Mouse (Mus musculus): ENCODE results near the gene Cpne4. TPM values are rescaled to one million over a fixed set of nuclear protein-coding genes. Genes with fewer than 3 reads are reported as not detected.

Cpne4 gene
- polyA plus RNA-seq, 1 experiment from 2014 or later: not detected

GRCm38 (mm10) chr9:104594979-104595378 is 47.9 kb downstream of the Cpne4 start:
- Histone ChIP-seq H3K36me3 (no peaks in the 10 kb centered on the region), H3K9me3 (replicated peaks) (0 out of 2 replicates have a peak, but pooled peaks cover 12% of the 10 kb centered on the region), H3K27me3 (replicated peaks) (no peaks in the 10 kb centered on the region), H3K4me2 (no peak overlapping the region), H3K27ac (no peak overlapping the region), H3K4me1 (no peaks in the 10 kb centered on the region), H3K4me3 (no peak overlapping the region), H3K9ac (no peak overlapping the region)
- 40% methylated on average over 2 of the region's 2 CpGs for WGBS (ENCODE audit: insufficient replicate concordance)
- ATAC-seq: no peak

- H3K9me3 ChIP-seq (replicated peaks): no peaks in the 10 kb centered on the region
- no peaks in the 10 kb centered on the region for H3K27me3 ChIP-seq (replicated peaks)
- H3K4me3 ChIP-seq: no peak overlapping the region
- H3K27ac ChIP-seq: no peak overlapping the region
- no peaks in the 10 kb centered on the region for H3K36me3 ChIP-seq
- no peak overlapping the region for H3K4me2 ChIP-seq
- no peaks in the 10 kb centered on the region for H3K4me1 ChIP-seq
- no peak for ATAC-seq
- H3K9ac ChIP-seq: no peak overlapping the region
- WGBS (ENCODE audit: insufficient replicate concordance): 60% methylated on average over 6 of the region's 6 CpGs
Observed at GRCm38 (mm10) chr9:104612523-104612922, 65.4 kb downstream of the Cpne4 start.

- WGBS (ENCODE audit: insufficient replicate concordance): 58% methylated on average over 6 of the region's 6 CpGs
- Histone ChIP-seq H3K9me3 (replicated peaks) (no peaks in the 10 kb centered on the region), H3K27ac (no peak overlapping the region)
Observed at GRCm38 (mm10) chr9:104616691-104617090, 69.6 kb downstream of the Cpne4 start.

GRCm38 (mm10) chr9:104623564-104623963 is 76.5 kb downstream of the Cpne4 start:
- Histone ChIP-seq H3K27me3 (replicated peaks) (no peaks in the 10 kb centered on the region), H3K4me1 (no peaks in the 10 kb centered on the region), H3K27ac (no peak overlapping the region), H3K9me3 (replicated peaks) (no peaks in the 10 kb centered on the region), H3K4me2 (no peak overlapping the region), H3K9ac (no peak overlapping the region), H3K4me3 (no peak overlapping the region), H3K36me3 (no peaks in the 10 kb centered on the region)
- no peak for ATAC-seq
- 59% methylated on average over 4 of the region's 4 CpGs for WGBS (ENCODE audit: insufficient replicate concordance)

More at GRCm38 (mm10) chr9:104616691-104617090, 69.6 kb downstream of the Cpne4 start:
- Histone ChIP-seq H3K4me2 (no peak overlapping the region), H3K27me3 (replicated peaks) (no peaks in the 10 kb centered on the region), H3K4me3 (no peak overlapping the region), H3K9ac (no peak overlapping the region), H3K36me3 (no peaks in the 10 kb centered on the region), H3K4me1 (no peaks in the 10 kb centered on the region)
- ATAC-seq: no peak

GRCm38 (mm10) chr9:104627816-104628215 is 80.7 kb downstream of the Cpne4 start:
- no peak for ATAC-seq
- Histone ChIP-seq H3K4me2 (no peak overlapping the region), H3K9ac (no peak overlapping the region), H3K4me3 (no peak overlapping the region), H3K4me1 (no peaks in the 10 kb centered on the region), H3K27me3 (replicated peaks) (no peaks in the 10 kb centered on the region), H3K27ac (no peak overlapping the region), H3K9me3 (replicated peaks) (no peaks in the 10 kb centered on the region), H3K36me3 (no peaks in the 10 kb centered on the region)
- 31% methylated on average over 7 of the region's 7 CpGs for WGBS (ENCODE audit: insufficient replicate concordance)

GRCm38 (mm10) chr9:104629282-104629681 is 82.2 kb downstream of the Cpne4 start:
- Histone ChIP-seq H3K9ac (no peak overlapping the region), H3K4me1 (no peaks in the 10 kb centered on the region), H3K9me3 (replicated peaks) (no peaks in the 10 kb centered on the region), H3K36me3 (no peaks in the 10 kb centered on the region), H3K27ac (no peak overlapping the region), H3K4me2 (no peak overlapping the region), H3K27me3 (replicated peaks) (no peaks in the 10 kb centered on the region), H3K4me3 (no peak overlapping the region)
- WGBS (ENCODE audit: insufficient replicate concordance): 39% methylated on average over 7 of the region's 7 CpGs
- ATAC-seq: no peak

- no peaks in the 10 kb centered on the region for H3K9me3 ChIP-seq (replicated peaks)
- H3K4me1 ChIP-seq: no peaks in the 10 kb centered on the region
- no peak overlapping the region for H3K4me2 ChIP-seq
- no peak overlapping the region for H3K9ac ChIP-seq
- no peaks in the 10 kb centered on the region for H3K36me3 ChIP-seq
- no peak overlapping the region for H3K4me3 ChIP-seq
- no peak overlapping the region for H3K27ac ChIP-seq
- 44% methylated on average over 5 of the region's 5 CpGs for WGBS (ENCODE audit: insufficient replicate concordance)
- no peak for ATAC-seq
- no peaks in the 10 kb centered on the region for H3K27me3 ChIP-seq (replicated peaks)
Observed at GRCm38 (mm10) chr9:104646348-104646994, 99.4 kb downstream of the Cpne4 start.

- H3K9ac ChIP-seq: no peak overlapping the region
- whole genome bisulfite sequencing (ENCODE audit: insufficient replicate concordance): 65% methylated on average over 9 of the region's 9 CpGs
- ATAC-seq: no peak
- no peaks in the 10 kb centered on the region for H3K36me3 ChIP-seq
- no peaks in the 10 kb centered on the region for H3K9me3 ChIP-seq (replicated peaks)
- H3K4me1 ChIP-seq: no peaks in the 10 kb centered on the region
- no peak overlapping the region for H3K4me3 ChIP-seq
- no peaks in the 10 kb centered on the region for H3K27me3 ChIP-seq (replicated peaks)
- no peak overlapping the region for H3K4me2 ChIP-seq
- H3K27ac ChIP-seq: no peak overlapping the region
Observed at GRCm38 (mm10) chr9:104652691-104653261, 105.7 kb downstream of the Cpne4 start.

- Histone ChIP-seq H3K27ac (no peak overlapping the region), H3K9me3 (replicated peaks) (no peaks in the 10 kb centered on the region), H3K27me3 (replicated peaks) (no peaks in the 10 kb centered on the region), H3K4me3 (no peak overlapping the region), H3K36me3 (no peaks in the 10 kb centered on the region), H3K4me2 (no peak overlapping the region), H3K4me1 (no peaks in the 10 kb centered on the region), H3K9ac (no peak overlapping the region)
- ATAC-seq: no peak
- WGBS (ENCODE audit: insufficient replicate concordance): 47% methylated on average over 4 of the region's 4 CpGs
Observed at GRCm38 (mm10) chr9:104659758-104660157, 112.7 kb downstream of the Cpne4 start.

- ATAC-seq: no peak
- WGBS (ENCODE audit: insufficient replicate concordance): 29% methylated on average over 1 of the region's 1 CpGs
- H3K4me2 ChIP-seq: no peak overlapping the region
Observed at GRCm38 (mm10) chr9:104676665-104677064, 129.6 kb downstream of the Cpne4 start.

GRCm38 (mm10) chr9:104678571-104678970 is 131.5 kb downstream of the Cpne4 start:
- no peaks in the 10 kb centered on the region for H3K4me1 ChIP-seq

More at GRCm38 (mm10) chr9:104676665-104677064, 129.6 kb downstream of the Cpne4 start:
- H3K9ac ChIP-seq: no peak overlapping the region
- H3K4me3 ChIP-seq: no peak overlapping the region
- H3K9me3 ChIP-seq (replicated peaks): no peaks in the 10 kb centered on the region
- H3K36me3 ChIP-seq: no peaks in the 10 kb centered on the region
- no peaks in the 10 kb centered on the region for H3K27me3 ChIP-seq (replicated peaks)
- H3K4me1 ChIP-seq: no peaks in the 10 kb centered on the region
- no peak overlapping the region for H3K27ac ChIP-seq

GRCm38 (mm10) chr9:104687051-104687450 is 140.0 kb downstream of the Cpne4 start:
- H3K36me3 ChIP-seq: no peaks in the 10 kb centered on the region
- H3K4me1 ChIP-seq: no peaks in the 10 kb centered on the region
- no peak overlapping the region for H3K27ac ChIP-seq
- no peaks in the 10 kb centered on the region for H3K27me3 ChIP-seq (replicated peaks)
- H3K9me3 ChIP-seq (replicated peaks): no peaks in the 10 kb centered on the region
- ATAC-seq: no peak
- no peak overlapping the region for H3K4me2 ChIP-seq
- no peak overlapping the region for H3K4me3 ChIP-seq
- 40% methylated on average over 3 of the region's 3 CpGs for WGBS (ENCODE audit: insufficient replicate concordance)
- no peak overlapping the region for H3K9ac ChIP-seq

More at GRCm38 (mm10) chr9:104678571-104678970, 131.5 kb downstream of the Cpne4 start:
- no peak overlapping the region for H3K4me3 ChIP-seq
- no peaks in the 10 kb centered on the region for H3K27me3 ChIP-seq (replicated peaks)
- no peaks in the 10 kb centered on the region for H3K36me3 ChIP-seq
- no peaks in the 10 kb centered on the region for H3K9me3 ChIP-seq (replicated peaks)
- H3K27ac ChIP-seq: no peak overlapping the region
- no peak for ATAC-seq
- no peak overlapping the region for H3K4me2 ChIP-seq
- H3K9ac ChIP-seq: no peak overlapping the region
- 86% methylated on average over 3 of the region's 3 CpGs for WGBS (ENCODE audit: insufficient replicate concordance)

Measured in liver, embryonic 12.5 days (tissue).